Mouse (Mus musculus) bone marrow macrophage, adult 2 months (primary cell): ENCODE data around the gene Ly6g6d.

Experiments used
- CTCF ChIP-seq: IDR thresholded peaks from 2 replicates; pipeline ENCODE4 v1.5.1; 2012; ENCODE audit warnings: low read depth, mild to moderate bottlenecking, low read length, moderate library complexity
- POLR2A ChIP-seq: IDR thresholded peaks from 2 replicates; pipeline ENCODE4 v1.6.1; 2012; ENCODE audit warnings: mild to moderate bottlenecking, low read depth, low read length, borderline replicate concordance

DNA sequence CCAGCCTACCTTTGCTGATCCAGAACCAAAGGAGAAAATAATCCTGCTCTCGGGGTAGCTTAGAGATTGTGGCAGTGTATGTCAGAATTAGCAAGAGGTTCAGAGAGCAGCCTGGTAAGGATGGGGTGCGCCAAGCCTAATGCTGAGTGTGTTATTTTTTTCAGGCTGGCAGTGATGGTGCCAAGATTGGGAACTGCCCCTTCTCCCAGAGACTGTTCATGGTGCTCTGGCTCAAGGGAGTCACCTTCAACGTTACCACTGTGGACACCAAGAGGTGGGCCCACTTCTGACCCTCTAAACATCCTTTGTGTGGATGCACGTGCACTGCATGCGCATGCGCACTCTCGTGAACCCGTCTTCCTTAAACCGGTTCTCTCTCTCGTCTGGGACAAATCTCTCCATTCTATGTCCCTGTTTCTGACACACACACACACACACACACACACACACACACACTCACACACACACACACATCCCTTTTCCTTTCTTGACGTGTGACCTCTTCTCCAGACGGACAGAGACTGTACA lies 25.5 kb downstream of the Ly6g6d start:
- TF ChIP-seq POLR2A = no peak
- TF ChIP-seq CTCF = no peak
